Mouse (Mus musculus) brown adipose tissue, adult 24 weeks (tissue): ENCODE measurements around the gene S100a13. TPM values are rescaled to one million over a fixed set of nuclear protein-coding genes. Genes with fewer than 3 reads are reported as not detected.

Experiments used
- H3K27ac ChIP-seq: fragments of 200-500 bp; replicated peaks from 2 replicates; pipeline ENCODE4 v1.5.1; 2012; ENCODE audit warnings: low read depth, mild to moderate bottlenecking, low read length
- H3K4me1 ChIP-seq: fragments of 200-500 bp; 2 replicates; pipeline ENCODE4 v1.6.1; 2012; ENCODE audit warnings: low read length, mixed read lengths; ENCODE audit not compliant: control insufficient read depth, insufficient read depth, insufficient read length
- H3K4me3 ChIP-seq: fragments of 200-500 bp; 2 replicates; pipeline ENCODE4 v1.5.1; 2012; ENCODE audit warnings: low read depth, mild to moderate bottlenecking, low read length, moderate library complexity; ENCODE audit not compliant: insufficient read depth
- polyA plus RNA-seq: library from polyadenylated mRNA; stranded (reverse); fragments of >200 nt; gene quantifications from 2 replicates; pipeline ENCODE4 v1.2.4, GENCODE M21; 2012; ENCODE audit not compliant: missing spikeins, insufficient read depth, insufficient read length

The S100a13 gene
- 385 and 454 TPM in 2 replicates for polyA plus RNA-seq

DNA sequence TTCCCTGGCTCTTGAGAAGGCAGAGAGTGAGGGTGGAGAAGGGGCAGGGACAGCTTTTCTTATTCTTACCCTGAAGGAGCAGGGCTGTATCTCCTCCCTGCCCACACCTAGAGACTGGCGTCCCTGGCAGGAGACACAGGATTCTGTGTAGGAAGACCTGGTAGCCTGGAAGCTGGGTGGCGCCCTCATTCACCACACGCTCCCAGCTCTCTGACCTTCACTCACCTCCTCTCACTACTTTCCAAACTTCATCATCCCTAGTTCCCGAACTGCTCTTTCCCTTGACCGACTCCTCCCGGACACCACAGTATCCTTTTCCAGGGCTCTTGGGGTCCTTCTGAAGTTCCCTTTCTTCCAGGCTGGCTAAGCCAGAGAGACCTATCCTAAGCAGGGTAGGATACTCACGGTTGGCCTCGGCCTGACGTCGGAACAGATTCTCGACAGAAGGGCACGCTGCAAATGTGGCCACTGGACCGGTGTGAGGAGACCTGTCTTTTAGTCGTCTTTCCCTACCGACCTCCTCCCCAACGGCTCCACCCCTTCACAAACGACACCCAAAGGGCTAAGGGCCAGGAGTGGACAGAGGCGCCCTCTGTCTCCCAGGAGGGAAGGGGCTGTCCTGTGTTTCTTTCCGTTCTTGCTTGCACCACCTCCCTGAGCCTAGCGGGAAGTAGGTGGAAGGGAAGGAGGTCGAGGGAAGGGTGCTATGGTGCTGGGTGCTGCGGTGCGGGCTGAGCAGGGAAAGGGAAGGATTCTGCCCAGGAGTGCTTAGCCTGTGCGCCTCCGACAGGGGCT, at the start of gene S100a13, which contains the start of gene S100a1:
Gene S100a13, plus strand, starts transcription at position 640 of the 795 bp plus-strand sequence.
Gene S100a1, minus strand, starts transcription at position 597 of the 795 bp plus-strand sequence.
- peaks cover 29% of the 10 kb centered on the region for H3K4me1 ChIP-seq
- H3K27ac ChIP-seq, result peak within 1 kb of the TSS; percentile 95
- peak within 1 kb of the TSS; percentile 77 for H3K4me3 ChIP-seq

DNA sequence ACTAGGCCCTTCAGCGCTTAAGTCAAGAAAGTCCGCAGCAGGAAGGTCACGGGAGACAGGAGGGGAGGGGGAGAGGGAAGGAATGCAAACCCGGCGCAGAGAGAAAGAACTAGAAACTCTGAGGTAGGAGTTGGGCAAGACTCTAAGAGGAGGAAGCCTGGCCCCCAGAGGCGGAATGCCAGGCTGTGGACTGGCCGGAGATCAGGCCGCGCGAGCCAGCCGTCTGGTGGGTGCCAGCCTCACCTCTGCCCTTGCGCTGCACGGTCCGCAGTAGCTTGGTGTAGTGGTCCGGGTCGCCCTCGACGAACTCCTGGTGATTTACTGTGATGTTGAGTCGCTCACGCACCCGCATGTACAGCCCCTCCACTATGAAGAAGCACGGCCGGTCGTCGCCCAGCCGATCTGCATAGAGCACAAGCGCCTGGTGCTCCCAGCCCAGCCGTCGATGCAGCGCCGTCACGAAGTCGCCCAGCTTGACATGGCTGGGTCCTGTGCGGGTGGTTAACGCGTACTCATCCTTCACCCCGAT, 49.6 kb upstream of the S100a13 start:
- peak overlapping the region; percentile 84 for H3K27ac ChIP-seq

DNA sequence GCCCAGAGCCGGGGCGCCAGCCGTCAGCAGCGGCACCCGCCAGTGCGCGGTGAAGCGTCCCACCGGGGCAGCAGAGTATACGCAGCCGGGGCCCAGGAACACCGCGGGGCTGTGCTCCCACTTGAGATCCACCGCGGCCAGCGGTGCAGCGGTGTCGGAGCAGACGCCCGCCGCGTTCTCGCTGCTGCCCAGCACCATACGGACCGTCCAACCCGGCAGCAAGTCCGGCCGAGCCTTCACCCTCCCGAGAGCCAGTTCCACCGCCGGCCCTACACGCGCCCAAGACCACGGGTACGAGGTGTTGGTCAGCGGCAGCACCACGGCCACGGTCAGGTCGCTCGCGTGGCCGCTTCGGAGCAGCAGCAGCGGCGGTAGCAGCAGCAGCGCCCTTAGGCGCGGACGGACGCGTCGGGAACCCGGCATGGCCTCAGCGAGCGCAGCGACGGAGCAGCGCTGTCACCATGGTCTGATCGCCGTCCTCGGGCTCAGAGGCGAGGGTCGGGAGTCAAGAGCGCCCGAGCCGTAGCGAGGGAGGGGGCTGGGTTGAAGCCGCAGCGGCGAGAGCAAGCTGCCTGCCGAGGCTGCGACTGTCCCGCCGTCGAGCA, 49.1 kb upstream of the S100a13 start:
- Histone ChIP-seq H3K4me1 (peaks cover 7% of the 10 kb centered on the region; the same call in 1 of the 2 replicates), H3K4me3 (peak overlapping the region; percentile 86), H3K27ac (peak overlapping the region; percentile 84)

More for the DNA sequence above, 49.6 kb upstream of the S100a13 start:
- Histone ChIP-seq H3K4me1 (peaks cover 11% of the 10 kb centered on the region), H3K4me3 (peak overlapping the region; percentile 86)

DNA sequence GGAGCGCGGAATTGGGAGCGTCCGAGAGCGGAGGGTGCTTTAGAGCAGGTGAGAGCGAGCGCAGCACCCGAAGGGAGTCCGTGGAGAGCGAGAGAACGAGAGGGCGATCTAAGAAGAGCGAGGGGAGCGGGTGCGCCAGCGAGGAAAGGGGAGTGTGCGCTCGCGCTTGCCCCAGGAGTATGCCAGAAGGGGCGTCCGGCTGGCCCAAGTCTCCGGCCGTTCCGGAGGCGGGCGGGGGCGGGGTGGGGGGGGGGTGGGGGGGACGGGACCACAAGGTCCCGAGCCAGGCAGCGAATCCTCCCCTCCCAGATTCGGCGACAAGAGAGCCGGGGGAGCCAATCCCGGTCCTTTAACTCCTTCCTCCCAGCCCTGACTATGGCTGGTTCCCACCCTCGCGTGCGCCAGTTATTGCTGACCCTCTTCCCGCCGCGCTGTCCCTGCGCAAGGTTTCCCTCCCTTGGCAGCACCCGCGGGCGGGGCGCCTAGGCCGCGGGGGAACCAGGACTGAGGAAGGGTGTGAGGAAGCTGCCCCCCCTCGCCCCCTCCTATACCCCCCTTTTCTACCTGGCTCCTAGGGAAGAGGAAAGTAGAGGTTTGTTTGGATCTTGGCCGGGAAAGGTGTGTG, 48.4 kb upstream of the S100a13 start, which contains the start of gene Npr1:
Gene Npr1, minus strand, starts transcription at position 181 of the 625 bp plus-strand sequence.
- Histone ChIP-seq H3K4me1 (peaks cover 7% of the 10 kb centered on the region; the same call in 1 of the 2 replicates), H3K4me3 (peak within 1 kb of the TSS; percentile 86), H3K27ac (peak within 1 kb of the TSS; percentile 86)

- peak overlapping the region; percentile 86 for H3K4me3 ChIP-seq
- H3K27ac ChIP-seq, result peak overlapping the region; percentile 86
- peaks cover 7% of the 10 kb centered on the region; the same call in 1 of the 2 replicates for H3K4me1 ChIP-seq
These were observed 47.9 kb upstream of the S100a13 start for GRCm38 (mm10) chr3:90466311-90466766.

- H3K27ac ChIP-seq, result no peak overlapping the region
- no peak overlapping the region for H3K4me3 ChIP-seq
- 0 out of 2 replicates have a peak, but pooled peaks cover 1% of the 10 kb centered on the region for H3K4me1 ChIP-seq
These were observed 46.5 kb upstream of the S100a13 start for GRCm38 (mm10) chr3:90467618-90468300.

DNA sequence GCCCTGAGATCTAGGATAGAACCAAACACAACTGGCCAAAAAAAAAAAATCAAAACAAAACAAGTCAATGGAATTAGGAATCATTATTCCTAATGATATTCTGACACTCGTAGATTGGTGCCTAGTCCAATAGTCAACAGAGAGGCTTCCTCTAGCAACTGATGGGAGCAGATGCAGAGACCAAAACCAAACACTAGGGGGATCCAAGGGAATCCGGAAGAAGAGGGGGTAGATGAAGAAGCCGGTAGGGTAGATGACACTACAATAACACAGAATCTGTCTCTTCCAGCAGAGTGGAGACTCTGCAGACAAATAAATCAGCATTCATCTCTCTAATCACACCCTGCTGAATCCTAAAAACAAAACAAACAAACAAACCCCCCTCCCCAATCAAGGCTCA, 42.0 kb upstream of the S100a13 start:
- Histone ChIP-seq H3K4me3 (no peak overlapping the region), H3K27ac (no peak overlapping the region), H3K4me1 (peaks cover 3% of the 10 kb centered on the region; the same call in 1 of the 2 replicates)

GRCm38 (mm10) chr3:90475151-90475830, 38.9 kb upstream of the S100a13 start:
- no peak overlapping the region for H3K27ac ChIP-seq
- H3K4me3 ChIP-seq, result no peak overlapping the region
- peaks cover 3% of the 10 kb centered on the region; the same call in 1 of the 2 replicates for H3K4me1 ChIP-seq

GRCm38 (mm10) chr3:90475831-90476611, 38.2 kb upstream of the S100a13 start, which contains the start of gene Ilf2:
TSS of gene Ilf2 (plus strand) at chr3:90476126.
- Histone ChIP-seq H3K27ac (no peak within 1 kb of the TSS), H3K4me1 (peaks cover 3% of the 10 kb centered on the region; the same call in 1 of the 2 replicates), H3K4me3 (peak within 1 kb of the TSS; percentile 76)

- Histone ChIP-seq H3K4me1 (peaks cover 3% of the 10 kb centered on the region), H3K4me3 (no peak overlapping the region), H3K27ac (no peak overlapping the region)
These were observed 27.2 kb upstream of the S100a13 start for GRCm38 (mm10) chr3:90486998-90487397.

DNA sequence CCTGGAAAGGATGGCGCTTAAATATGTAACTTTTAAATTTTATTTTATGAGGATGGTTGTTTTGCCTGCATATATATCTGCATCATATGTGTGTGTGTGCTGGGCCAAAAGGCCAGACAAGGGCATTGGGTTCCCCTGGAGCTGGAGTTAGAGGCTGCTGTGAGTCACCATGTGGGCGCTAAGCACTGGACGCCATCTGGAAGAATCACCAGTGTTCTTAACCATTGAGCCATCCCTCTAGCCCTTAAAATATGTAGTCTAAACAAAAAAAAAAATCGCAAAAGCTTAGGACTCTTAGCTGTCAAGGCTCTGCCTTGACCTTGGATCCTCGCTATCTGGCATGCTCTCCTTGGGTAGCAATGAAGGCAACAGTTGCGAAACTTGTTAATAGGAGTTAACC, 25.7 kb upstream of the S100a13 start:
- H3K27ac ChIP-seq, result no peak overlapping the region
- H3K4me3 ChIP-seq, result no peak overlapping the region
- peaks cover 3% of the 10 kb centered on the region for H3K4me1 ChIP-seq

DNA sequence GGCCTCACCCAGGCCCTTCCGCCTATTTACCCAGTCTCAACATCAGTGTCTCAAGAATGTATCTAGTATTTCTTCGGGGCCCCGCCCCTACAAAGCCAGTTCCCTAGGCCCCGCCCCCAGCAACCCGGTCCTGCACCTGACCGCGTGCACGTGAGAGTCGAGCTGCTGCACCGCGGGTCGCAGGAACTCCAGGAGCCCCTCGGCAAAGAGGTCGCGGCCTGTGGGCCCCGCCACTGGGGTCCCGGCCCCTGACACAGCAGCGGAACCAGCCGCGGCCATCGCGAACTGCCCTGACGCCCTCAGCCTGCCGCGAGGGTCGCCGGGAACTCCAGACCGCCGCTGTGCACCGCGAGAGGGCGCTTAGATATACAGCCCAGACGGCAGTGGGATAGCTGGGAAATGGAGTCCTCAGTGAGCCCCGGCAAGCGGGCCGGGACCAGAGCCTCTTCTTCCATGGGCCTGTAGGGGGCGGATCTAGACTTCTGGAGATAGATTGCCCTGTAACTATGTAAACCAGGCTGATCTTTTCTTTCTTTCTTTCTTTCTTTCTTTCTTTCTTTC, 23.5 kb upstream of the S100a13 start, which contains the start of gene Snapin:
Gene Snapin, minus strand, starts transcription at position 338 of the 561 bp plus-strand sequence.
- H3K27ac ChIP-seq, result peak within 1 kb of the TSS; percentile 79
- peaks cover 3% of the 10 kb centered on the region for H3K4me1 ChIP-seq
- peak within 1 kb of the TSS; percentile 99 for H3K4me3 ChIP-seq

- H3K4me3 ChIP-seq, result no peak overlapping the region
- no peak overlapping the region for H3K27ac ChIP-seq
- peaks cover 3% of the 10 kb centered on the region for H3K4me1 ChIP-seq
These were observed 22.9 kb upstream of the S100a13 start for GRCm38 (mm10) chr3:90491350-90491749.
